Mouse (Mus musculus): ENCODE measurements around the gene Gm17720.

- TF ChIP-seq CTCF (IDR thresholded peaks at IDR 0.05; ENCODE audit: low read depth) (peak; percentile 84), EP300 (IDR thresholded peaks at IDR 0.05; ENCODE audit: low read depth) (no peak)
Measured at GRCm38 (mm10) chr8:110130537-110130936, 28.0 kb upstream of the Gm17720 start.
